Mouse (Mus musculus): ENCODE data around the gene Bmper.

The Bmper gene

DNA sequence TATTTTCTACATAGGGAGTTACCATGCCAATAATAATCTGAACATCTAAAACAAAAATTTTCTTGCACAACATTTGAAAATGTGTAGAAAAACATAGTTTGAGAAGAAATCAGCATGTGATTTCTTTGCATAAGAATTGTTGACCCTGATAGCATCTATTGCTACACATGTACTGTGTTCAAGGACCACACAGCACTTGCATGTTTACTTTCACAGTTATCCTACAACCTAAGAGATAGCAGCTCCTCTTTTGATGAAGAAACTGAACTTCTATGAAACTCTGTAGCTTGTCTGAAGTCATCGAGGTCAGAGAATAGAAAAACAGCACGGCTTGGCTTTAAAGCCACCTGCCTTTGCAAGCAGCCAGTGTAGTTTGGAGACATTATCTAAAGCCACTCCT, 85.0 kb downstream of the Bmper start:
- no peak for DNase-seq

DNA sequence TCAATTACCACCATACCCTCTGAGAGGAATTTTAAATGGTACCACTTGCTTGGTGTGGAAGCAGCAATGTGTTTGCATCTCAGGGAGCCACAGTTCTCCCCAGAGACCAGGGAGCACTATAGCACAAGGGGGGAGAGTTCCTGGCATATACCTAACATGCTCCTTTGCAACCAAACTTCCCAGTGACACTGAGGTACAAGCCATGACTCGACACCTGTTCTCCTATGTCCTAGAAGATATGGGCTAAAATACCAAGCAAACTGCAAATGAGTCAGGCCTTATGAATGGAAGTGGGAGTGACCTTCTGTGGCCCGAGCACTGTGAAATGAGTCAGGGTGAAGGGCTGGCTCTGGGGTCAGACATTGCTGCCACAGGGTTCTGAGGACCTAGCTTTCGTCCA, 88.1 kb downstream of the Bmper start:
- no peak for DNase-seq

DNA sequence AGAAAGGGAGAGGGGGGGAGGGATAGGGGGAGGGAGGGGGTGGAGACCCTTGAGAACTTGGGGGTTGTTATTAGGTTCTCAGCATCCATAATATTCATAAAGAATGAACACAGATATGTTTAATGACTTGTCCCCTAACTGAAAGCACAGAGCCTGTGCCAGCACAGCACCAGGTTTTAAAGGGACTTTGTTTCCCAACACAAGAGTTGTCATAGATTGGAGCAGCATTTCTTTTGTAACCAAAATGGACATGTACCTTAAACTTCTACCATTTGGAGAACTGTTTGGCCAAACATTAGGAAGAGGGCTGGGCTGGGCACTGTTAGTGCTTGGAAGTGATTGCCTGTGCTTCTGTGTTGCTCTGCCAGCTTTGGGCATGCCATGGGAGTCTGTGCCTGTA, 89.1 kb downstream of the Bmper start:
- DNase-seq = no peak

DNA sequence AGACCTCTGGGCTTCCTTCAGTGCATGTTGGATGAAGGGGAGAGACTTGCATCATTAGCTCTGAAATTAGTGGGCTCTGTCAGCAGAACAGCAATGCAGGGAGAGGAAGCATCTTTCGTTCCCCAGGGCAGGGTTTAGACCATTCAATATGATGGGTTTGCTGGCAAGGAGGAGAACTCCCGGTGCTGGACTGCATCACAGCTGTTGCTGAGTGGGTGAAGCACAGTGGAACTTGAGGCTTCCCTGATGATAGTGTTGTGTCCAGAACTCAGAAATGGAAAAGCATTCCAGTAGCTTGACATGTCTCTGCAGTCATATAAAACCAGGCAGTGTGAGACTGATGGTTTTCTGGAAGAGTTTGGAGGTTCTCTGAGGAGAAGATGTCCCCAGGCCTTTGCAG, 90.0 kb downstream of the Bmper start:
- no peak for DNase-seq

DNA sequence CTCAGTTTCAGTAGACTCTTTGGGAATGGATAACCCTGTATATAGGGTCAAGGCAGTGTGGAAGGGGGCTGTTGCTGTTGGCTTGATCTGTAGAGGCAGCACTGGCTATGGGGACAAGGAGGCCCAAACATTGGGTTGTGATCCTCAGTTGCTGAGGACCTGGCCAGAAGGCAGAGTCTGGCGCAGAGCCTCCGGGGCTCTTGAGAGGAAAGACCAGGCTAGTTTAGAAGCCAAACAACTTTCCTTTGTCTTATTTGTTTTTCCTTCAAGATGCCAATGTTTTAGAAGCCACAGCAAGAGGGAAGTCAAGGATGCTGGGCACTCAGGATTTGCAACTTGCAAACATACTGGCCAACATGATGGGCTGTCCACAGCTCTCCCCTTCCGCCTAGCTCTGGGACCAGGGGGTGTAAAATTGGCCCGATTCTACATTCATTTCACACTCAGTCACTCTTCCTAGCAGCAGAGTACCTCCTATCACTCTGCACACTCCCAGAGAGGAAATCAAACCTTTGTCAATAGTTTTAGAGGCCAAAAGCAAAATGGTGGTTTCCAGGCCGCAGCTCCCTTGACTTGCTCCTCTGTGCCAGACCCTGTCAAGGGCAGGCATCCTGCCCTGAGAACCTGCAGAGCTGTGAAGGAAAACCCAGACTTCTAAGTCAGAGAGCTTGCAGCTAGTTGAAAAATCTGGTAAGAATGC, 92.9 kb downstream of the Bmper start:
- no peak for DNase-seq

DNA sequence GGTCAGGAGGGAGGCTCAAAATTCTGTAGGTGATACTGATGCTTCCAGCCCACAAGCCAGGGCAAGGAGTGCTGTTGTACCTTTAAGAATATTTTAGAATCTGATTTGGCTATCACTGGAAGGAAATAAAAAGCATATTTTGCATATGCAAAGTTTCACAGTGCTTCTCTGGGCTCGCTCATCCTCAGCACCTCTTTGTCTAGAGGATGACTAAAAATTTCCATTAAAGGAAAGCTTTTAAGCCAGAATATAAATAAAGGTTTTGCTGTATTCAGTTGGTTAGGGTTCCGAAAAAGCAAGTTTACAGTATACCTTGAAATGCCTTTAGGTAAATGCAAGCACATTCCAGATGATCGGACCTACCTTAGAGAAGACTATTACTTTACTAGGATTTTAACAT, 105.0 kb downstream of the Bmper start:
- DNase-seq = no peak

DNA sequence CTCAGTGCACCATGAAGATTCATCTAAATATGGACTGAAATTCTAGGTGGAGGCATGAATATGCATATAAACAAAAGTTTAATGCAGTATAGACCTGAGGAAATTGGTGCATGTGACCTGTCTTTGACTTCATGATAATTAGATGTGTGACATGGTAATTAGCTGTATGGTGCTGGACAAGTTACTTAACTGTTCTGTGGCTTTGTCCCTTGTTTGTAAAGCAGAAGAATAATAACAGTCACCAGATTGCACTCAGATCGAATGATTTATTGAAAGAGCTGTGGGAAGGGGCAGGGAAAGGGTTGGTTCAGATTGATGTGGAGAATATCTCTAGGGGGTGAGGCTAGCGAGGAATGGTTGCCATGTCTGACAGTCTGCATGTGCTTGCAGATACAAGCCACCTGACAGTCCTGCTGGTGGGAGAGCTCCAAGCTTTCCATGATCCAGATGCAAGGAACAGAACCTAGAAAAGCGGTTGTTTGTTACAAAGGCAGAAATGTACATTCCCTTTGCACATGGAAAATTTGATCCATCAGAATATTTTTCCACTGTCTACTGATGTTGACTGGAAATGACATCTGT, 110.3 kb downstream of the Bmper start:
- no peak for DNase-seq

DNA sequence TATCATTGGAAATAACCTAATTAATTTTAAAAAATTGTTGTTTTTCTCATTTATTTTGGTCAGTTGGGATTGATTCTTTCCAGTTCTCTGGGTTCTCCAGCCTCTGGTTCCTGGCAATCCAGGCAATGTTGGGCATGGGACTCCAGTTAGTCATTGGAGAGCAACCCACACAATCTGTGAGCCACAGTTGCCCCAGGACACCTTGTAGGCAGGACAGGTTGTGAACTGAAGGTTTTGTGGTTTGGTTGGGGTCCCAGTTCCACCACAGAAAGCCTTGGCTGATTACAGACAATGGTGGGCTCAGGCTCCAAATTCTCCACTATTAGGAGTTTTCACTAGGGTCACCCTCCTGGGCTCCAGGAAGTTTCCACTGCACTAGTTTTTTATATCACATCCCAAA, 117.7 kb downstream of the Bmper start:
- no peak for DNase-seq

DNA sequence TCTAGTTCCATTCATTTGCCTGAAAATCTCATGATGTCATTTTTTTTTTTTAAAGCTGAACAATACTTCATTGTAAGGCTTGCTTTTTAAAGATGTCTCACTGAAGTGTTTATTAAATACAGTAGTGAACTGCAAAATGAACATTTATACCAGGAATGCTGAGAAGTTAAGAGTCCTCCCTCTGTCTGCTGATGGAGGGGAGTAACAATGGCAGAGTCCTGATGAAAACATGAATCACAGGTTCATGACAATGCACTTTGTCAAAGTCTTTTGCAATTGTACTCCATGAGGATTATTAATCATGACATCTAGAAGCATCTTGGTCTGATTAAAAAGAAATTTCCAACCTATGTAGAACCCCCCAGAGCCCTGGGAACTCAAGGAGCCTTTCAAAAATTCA, 118.4 kb downstream of the Bmper start:
- DNase-seq = no peak

DNA sequence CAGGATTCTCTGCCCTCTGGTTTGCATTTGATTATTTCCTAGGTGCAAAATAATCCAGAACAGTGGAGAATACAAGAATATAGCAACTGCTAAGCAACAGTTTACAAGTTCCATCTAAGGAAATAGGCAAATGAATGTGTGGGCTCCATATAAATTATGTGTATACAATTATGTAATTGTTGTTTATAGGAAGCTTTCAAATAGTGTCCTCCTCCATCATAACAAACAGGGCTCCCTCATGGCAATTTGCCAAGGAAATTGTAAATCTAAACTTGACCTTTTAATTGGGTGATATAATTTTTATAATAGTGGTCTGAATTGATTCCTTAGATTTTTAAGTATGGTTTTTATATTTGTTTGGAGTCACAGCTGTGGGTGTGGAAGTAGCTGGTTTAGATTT, 121.5 kb downstream of the Bmper start:
- DNase-seq = no peak

DNA sequence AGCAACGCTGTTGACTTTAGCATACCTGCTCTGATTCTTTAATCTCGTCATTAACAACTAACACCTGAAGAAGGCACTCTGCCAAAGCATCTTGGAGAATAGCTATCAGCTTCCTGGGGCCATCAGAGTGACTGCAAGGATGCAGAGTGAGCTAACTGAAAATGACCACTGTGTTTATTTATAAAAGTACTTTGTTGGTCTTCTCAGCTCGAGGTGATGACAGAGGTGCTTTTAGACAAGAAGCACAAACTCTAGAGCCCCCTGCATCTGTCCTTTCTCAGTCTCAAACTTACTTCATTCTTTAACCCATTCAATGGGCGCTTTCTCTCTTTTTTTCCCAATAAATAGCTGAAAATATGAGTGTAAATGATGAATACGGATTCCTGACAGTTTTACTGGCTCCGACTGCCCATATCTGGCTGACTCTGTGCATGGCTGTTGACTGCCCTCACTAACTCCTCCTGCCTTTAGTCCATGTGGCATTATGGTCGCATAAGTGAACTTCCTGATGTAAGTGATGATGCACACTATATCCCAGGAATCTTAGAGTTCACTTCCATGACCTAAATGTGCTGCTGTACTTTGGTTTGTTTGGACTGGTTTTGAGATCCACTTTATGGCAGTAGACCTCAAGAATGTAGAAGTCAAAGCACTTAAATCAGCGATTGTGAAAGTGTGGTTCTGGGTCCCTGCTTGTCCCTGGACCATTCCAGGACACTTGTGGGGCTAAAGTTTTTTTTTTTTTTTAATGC, 122.4 kb downstream of the Bmper start:
- no peak for DNase-seq

DNA sequence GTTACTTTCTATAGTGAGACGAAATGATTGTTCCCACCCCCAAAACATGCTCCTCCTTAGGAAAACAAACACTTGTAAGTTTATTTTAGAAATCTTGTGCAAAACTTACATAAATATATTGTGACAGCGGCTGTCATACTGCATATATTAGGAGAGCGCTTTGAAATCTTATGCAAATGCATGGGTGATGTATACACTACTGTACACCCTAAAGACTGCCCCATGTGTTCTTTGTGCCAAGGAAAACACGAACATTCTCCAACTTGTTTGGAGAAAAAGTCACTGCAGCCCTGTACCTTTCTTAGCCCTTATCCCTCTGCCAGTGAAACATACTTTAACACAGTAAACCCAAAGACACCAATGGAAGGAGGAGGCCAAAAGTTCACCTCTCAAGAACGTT, 126.7 kb downstream of the Bmper start:
- DNase-seq = no peak

DNA sequence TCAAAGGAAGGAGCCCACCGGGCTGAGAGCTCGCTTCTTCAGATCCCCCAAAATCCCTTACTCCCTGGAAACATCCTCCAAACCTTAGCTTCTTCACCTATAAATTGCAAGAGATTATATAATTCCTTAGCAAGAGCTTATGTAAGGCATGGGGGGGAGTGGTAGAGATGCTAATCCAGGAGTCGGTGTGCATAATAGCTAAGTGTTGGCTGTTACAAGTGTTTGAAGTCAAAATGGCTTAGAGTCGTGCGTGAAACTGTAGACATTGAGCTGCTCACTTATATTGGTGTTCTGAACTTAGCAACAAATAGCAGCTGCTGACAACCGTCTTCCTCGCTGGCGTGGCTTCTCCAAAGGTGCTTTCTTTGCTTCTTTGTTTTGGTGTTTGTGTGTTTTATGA, 128.5 kb downstream of the Bmper start:
- DNase-seq = no peak

DNA sequence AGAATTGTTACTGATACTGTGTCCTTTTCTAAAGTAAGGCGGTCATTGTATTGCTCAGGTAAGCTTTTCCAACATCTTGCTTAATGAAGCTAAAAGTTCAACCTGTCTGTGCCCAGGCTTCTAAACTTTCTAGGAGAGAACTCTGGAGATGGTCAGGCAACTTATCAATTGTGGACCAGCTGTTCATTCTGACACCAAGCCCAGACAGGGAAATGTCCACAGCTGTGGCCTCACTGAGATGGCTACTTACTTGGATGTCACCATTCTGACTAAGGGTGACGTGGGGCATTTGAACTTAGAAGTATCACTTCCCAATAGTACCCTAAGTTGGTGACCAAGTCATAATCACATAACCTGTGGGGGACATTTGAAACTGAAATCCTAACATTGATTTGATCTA, 129.5 kb downstream of the Bmper start:
- no peak for DNase-seq

DNA sequence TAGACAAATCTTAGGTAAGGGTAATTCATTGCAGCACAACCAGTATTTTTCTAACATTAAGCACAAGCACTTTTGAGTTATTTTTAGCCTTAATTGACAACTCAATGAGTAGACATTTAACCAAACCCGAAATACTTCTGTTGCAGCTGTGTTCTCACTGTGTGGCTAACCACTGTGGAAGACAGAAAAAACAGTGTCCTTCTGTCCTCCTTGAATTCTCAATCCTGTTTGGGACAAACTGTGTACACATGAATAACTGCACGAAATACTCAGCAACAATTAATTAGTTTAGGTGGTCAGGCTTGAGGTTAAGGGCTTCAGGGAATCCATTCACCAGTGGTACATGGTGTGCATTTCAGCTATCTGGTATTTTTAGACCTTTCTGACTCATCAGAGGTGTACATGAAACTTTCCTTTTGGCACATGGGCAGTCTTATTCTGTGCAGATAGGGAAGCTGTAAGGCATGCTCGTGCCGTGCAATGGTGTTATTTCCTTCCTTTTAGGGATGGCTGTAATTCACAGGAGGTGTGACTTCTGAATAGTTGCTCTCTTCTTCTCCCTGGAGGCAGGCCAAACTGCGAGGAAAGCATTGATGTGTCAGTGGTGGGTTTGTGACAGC, 131.4 kb downstream of the Bmper start:
- no peak for DNase-seq

DNA sequence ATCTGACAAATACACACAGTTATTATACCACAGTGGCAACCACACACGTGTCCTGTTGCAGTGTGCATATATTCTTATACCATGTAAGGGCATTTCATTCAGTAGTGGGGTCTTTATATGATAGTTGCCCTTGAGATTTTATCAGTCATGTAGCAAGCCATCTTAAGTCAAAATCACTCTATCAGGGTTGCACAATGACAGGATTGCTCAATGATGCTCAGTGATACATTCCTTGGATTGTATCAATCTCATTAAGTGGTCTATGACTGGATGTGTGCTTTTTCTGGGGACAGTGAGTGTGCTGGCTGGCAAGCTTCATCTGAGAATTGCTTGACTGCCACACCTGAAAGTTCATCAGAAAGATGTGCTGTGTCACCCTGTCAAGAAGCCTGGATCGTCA, 135.2 kb downstream of the Bmper start:
- DNase-seq = no peak

DNA sequence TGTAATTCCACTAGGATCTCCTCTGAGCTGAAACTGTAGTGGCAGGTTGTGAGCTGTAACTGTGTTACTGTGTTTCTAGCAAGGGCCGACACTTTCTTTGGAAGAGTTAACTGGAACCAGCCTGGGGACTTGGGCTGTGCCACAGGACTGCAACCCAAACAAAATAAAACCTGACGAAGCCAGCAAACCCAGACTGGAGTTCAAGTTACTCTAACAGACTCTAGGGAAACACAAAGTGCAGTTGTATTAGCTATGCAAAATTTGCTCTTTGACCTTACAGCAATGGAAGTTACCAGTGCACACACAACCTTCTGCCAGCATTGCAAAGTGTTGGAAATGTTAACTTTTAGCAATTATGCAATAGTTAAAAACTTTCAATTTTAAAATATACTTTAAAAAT, 140.3 kb downstream of the Bmper start:
- DNase-seq = no peak

DNA sequence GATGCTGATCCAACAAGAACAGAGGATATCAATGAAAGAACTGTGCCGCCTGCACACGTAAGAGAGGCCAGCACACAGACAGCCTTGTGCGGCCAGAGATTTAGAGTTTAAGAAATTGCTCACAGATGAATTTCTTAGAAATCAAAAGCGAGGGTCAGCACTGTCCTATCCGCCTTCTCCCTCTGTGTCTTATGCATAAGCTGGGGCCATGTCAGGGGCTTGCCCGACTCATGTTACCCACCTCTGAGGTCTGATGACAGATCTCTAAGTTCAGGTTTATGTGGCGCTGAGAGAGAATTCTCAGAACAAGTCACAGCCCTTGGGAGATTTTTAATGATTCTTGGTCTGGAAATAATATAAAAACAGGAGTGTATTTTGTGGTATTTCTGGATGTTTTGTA, 140.7 kb downstream of the Bmper start:
- DNase-seq = no peak

DNA sequence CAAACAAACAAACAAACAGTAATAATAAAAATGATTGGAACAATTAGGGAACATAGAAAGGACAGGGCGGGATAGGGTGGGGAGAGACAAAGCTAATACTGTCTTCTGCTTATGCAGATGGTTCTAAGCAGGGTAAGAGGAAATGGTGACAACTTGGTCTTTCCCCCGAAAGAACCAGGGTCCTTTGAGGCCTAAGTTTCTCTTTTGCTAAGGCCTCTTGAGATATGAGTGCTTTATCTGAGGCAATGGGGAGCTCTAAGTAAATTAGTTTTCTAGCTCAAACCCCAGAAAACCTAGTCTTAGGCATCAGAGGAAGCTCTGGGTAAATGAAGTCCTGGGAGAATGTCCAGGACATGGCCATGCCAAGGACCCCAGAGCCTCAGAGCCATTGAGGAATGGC, 141.2 kb downstream of the Bmper start:
- DNase-seq = no peak

DNA sequence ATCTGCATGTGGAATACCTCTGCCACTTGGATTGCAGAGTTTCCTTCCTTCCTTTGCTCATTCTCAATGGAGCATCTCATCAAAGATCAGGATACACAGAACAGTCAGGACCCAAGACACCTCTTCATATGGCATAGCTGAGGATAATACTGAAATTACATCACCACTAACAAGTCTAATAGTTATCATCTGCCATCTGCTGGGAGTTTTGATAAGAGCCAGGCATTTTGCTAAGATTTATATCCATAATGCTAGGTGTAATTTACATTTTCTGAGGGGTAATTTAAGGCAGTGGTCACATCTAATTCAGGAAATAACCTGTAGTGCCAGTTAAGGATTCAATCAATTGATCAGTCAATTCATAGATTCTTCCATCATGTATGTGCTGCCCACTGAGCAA, 145.2 kb downstream of the Bmper start:
- DNase-seq = no peak

DNA sequence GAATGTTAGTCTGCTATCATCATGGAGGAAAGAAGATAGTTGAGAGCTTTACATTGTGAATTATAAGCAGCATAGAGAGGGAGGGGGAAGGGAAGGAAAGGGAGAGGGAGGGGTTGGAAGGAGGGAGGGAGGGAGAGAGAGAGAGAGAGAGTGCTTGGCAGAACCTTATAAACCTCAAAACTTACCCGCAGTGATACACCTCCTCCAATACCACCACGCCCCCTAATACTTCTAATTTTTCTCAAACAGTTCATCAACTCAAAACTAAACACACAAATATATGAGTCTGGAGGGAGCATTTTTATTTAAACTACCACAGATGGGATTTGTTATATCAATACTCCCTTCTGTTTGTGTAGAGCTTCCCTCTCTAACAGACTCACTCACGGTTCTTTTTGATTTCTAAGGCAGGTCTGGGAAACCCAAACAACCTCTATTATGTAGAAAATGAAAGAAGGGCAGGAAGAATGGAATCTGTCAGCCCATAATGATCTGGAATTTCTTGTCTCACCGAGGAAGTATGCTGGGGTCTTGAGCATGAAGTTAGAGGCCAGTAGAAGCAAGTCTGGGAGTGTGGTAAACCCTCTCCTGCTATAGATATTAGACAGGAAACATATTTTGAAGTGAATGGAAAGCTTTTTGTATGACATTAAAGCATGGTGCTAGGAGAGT, 152.0 kb downstream of the Bmper start:
- no peak for DNase-seq

DNA sequence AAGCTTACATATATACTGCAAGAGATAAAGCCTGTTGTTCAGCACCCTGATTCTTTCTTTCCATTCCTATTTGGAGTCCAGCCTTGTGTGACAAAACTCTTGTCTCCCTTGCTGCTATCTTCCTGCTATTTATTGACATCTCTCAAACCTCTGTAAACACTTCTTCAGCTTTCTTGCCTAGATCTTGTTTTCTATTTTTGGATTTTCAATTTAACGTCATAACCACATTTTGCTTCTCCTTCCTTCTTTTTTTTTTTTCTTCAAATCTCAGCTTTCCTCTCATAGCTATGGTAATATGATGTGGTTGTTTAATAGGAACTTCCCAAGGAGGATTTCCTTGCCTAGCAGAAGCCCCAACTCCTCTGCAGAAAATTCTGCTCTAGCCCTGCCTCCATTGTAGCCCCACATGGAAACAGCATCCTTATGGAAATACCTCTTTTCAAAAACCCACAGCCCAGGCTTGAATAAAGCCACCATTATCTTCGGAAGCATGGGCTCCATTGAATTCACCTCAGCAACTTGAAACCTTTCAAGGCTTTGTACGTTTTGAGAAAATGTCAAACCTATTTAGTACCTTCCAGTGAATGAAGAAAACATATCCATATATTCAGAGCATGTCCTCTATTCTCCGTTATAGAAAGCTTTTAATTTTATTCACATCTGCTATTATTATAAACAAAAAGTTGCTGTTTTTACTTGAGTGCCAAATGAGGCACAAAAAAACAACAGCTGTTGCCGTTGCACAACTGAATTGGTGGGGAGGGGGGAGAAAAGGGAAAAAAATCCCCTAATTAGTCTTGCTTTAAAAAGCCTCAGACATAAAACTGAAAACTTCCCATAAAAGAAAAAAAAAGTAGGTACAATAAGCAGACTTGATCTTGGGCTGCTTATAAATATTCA, 155.2 kb downstream of the Bmper start:
- DNase-seq = no peak

Measured in thymus, postnatal 25 days (tissue).